Mouse (Mus musculus): ENCODE data around the gene Zfp108.

DNA sequence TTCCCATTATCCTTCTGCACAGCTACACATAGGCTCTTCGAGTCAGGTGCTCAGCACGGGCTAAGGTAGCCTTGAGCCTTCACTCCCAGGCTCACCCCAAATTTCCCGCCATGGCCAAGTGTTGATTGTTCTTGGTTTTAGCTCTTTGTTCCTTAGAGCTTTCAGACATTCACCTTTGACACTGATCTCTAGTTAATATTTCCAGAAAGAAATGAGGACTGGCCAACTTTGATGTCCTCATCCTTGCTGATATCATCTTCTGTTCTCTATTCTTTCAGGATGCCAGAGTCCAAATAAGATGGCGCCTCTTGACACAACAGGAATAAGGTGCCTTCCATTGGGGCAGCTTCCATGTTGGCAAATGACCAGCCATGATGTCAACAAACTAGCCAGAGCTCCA lies 19.9 kb downstream of the Zfp108 start:
- TF ChIP-seq GATA1 (IDR thresholded peaks at IDR 0.05; ENCODE audit: low read length): no peak
- no peak for TF ChIP-seq TAL1 (IDR thresholded peaks at IDR 0.05; ENCODE audit: low read length)

Data from erythroblast, embryonic 14.5 days (primary cell).